Mouse (Mus musculus) limb, embryonic 11.5 days (tissue): ENCODE results near the gene Rbms1. TPM values are rescaled to one million over a fixed set of nuclear protein-coding genes. Genes with fewer than 3 reads are reported as not detected.

Experiments used
- ATAC-seq: fragments of 200-750 bp; cut with Nextera tagmentation; 2 replicates; pipeline ENCODE4 v1.8.0; 2017; ENCODE audit warnings: low read depth; ENCODE audit not compliant: insufficient number of reproducible peaks, low FRiP score, low TSS enrichment
- DNase-seq: peaks from one replicate; pipeline ENCODE4 v3.0.0-alpha.2; 2015; ENCODE audit warnings: low spot score
- H3K27ac ChIP-seq: fragments of 300-500 bp; sonication (generic); replicated peaks from 2 replicates; pipeline ENCODE4 v1.5.1; 2014; ENCODE audit warnings: low read depth, mild to moderate bottlenecking, low read length
- H3K27me3 ChIP-seq: fragments of 300-500 bp; sonication (generic); 2 replicates; pipeline ENCODE4 v1.6.1; 2014; ENCODE audit warnings: mild to moderate bottlenecking, low read length, mixed read lengths; ENCODE audit not compliant: control insufficient read depth, insufficient read depth
- H3K36me3 ChIP-seq: fragments of 300-500 bp; sonication (generic); 2 replicates; pipeline ENCODE4 v1.6.1; 2014; ENCODE audit warnings: mild to moderate bottlenecking, low read length, moderate library complexity, mixed read lengths; ENCODE audit not compliant: control insufficient read depth, insufficient read depth
- H3K4me1 ChIP-seq: fragments of 300-500 bp; sonication (generic); 2 replicates; pipeline ENCODE4 v1.6.1; 2014; ENCODE audit warnings: low read length, mixed read lengths; ENCODE audit not compliant: control insufficient read depth, insufficient read depth
- H3K4me2 ChIP-seq: fragments of 300-500 bp; sonication (generic); 2 replicates; pipeline ENCODE4 v1.6.1; 2014; ENCODE audit warnings: low read depth, mild to moderate bottlenecking, moderate library complexity; ENCODE audit not compliant: severe bottlenecking
- H3K4me3 ChIP-seq: fragments of 300-500 bp; sonication (generic); 2 replicates; pipeline ENCODE4 v1.5.1; 2014; ENCODE audit warnings: low read depth, low read length
- H3K9ac ChIP-seq: fragments of 300-500 bp; sonication (generic); 2 replicates; pipeline ENCODE4 v1.6.1; 2014; ENCODE audit warnings: mild to moderate bottlenecking, low read length
- H3K9me3 ChIP-seq: fragments of 300-500 bp; sonication (generic); 2 replicates; pipeline ENCODE4 v1.6.1; 2016; ENCODE audit warnings: low read length; ENCODE audit not compliant: control insufficient read depth
- WGBS: fragments of 180-500 bp; shearing (Covaris S2); extraction: QIAGEN DNeasy Blood & Tissue Kit; methylation state at CpG from one replicate; pipeline ENCODE4 v1.1.7; 2014; 5-methylcytosine and 5-hydroxymethylcytosine counted together
- polyA plus RNA-seq: library from polyadenylated mRNA; unstranded; fragments of >200 nt; fragmentation: Nextera tagmentation; extraction: Ambion mirVana; gene quantifications from 2 replicates; pipeline ENCODE4 v1.2.1, GENCODE M21; 2014

The Rbms1 gene
- polyA plus RNA-seq, 1 experiment from 2014 or later, result 111 TPM

- WGBS, result 48% methylated on average over 6 of the region's 6 CpGs
- H3K27me3 ChIP-seq, result no peaks in the 10 kb centered on the region
- H3K36me3 ChIP-seq, result no peaks in the 10 kb centered on the region
- no peak overlapping the region for H3K4me2 ChIP-seq
- no peak overlapping the region for H3K4me3 ChIP-seq
- H3K4me1 ChIP-seq, result peaks cover 12% of the 10 kb centered on the region
- ATAC-seq (no peak), DNase-seq (no peak)
- H3K27ac ChIP-seq, result no peak overlapping the region
- H3K9ac ChIP-seq, result no peak overlapping the region
- H3K9me3 ChIP-seq, result no peaks in the 10 kb centered on the region
Observed at GRCm38 (mm10) chr2:60730929-60731328, 232.1 kb downstream of the Rbms1 start.

DNA sequence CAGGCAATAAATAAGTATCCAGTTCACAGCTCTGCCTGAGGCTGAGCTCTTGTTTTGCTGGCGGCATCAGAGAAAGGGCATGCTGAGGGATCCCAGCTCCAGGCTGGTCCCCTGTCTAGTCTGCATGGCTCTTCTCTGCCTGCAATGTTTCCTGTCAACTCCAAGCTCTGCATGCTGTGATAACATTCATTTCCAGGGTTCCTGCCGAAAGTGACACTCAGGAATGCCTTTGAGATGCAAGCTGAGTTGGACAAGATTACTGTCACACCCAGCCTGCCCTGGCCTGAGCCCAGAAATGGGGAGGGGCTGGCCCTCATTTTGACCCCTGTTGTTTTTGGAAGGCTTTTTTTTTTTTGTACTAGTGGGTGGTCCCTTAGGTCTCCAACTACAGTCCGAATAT, 233.0 kb downstream of the Rbms1 start:
- DNase-seq (no peak), ATAC-seq (no peak)
- H3K4me3 ChIP-seq, result no peak overlapping the region
- no peak overlapping the region for H3K4me2 ChIP-seq
- H3K4me1 ChIP-seq, result peaks cover 12% of the 10 kb centered on the region
- no peaks in the 10 kb centered on the region for H3K36me3 ChIP-seq
- WGBS, result 9% methylated on average over 3 of the region's 3 CpGs
- no peak overlapping the region for H3K27ac ChIP-seq
- H3K9ac ChIP-seq, result no peak overlapping the region
- H3K27me3 ChIP-seq, result no peaks in the 10 kb centered on the region
- no peaks in the 10 kb centered on the region for H3K9me3 ChIP-seq

- Histone ChIP-seq H3K4me2 (no peak overlapping the region), H3K27me3 (no peaks in the 10 kb centered on the region), H3K9ac (no peak overlapping the region), H3K4me1 (peaks cover 12% of the 10 kb centered on the region), H3K27ac (no peak overlapping the region), H3K4me3 (no peak overlapping the region), H3K9me3 (no peaks in the 10 kb centered on the region), H3K36me3 (no peaks in the 10 kb centered on the region)
- no peak for DNase-seq
- ATAC-seq, result no peak
- WGBS, result 34% methylated on average over 10 of the region's 10 CpGs
Observed at GRCm38 (mm10) chr2:60728902-60729585, 233.9 kb downstream of the Rbms1 start.

DNA sequence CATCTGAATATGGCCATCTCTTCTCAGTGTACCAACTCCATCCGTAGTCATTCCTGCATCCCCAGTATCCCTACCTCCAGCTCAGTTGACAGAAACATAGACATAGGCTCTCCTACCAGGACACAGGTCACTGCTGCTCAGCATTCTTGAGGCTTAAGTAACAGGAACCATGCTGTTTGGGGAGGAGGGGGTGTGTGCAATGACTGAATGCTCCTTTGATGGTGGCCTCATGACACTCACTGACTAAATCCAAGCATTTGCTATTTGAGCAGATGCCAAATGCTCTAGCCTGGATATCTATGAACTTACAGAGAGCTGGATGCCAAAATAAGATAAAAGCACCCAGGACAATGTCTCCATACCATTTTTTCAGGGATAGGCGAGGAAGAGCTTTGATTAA, 238.3 kb downstream of the Rbms1 start:
- DNase-seq (no peak), ATAC-seq (no peak)
- H3K27me3 ChIP-seq, result no peaks in the 10 kb centered on the region
- no peak overlapping the region for H3K27ac ChIP-seq
- no peak overlapping the region for H3K9ac ChIP-seq
- peaks cover 6% of the 10 kb centered on the region for H3K4me1 ChIP-seq
- no peaks in the 10 kb centered on the region for H3K36me3 ChIP-seq
- WGBS, result 82% methylated on average over 2 of the region's 2 CpGs
- H3K9me3 ChIP-seq, result no peaks in the 10 kb centered on the region
- H3K4me2 ChIP-seq, result no peak overlapping the region
- H3K4me3 ChIP-seq, result no peak overlapping the region

- no peak overlapping the region for H3K4me2 ChIP-seq
- H3K27me3 ChIP-seq, result no peaks in the 10 kb centered on the region
- H3K4me1 ChIP-seq, result no peaks in the 10 kb centered on the region
- no peak overlapping the region for H3K9ac ChIP-seq
- H3K4me3 ChIP-seq, result no peak overlapping the region
- no peak overlapping the region for H3K27ac ChIP-seq
- WGBS, result 87% methylated on average over 3 of the region's 3 CpGs
- H3K36me3 ChIP-seq, result no peaks in the 10 kb centered on the region
- no peak for ATAC-seq
- H3K9me3 ChIP-seq, result no peaks in the 10 kb centered on the region
- DNase-seq, result no peak
Observed at GRCm38 (mm10) chr2:60722967-60723366, 240.0 kb downstream of the Rbms1 start.

GRCm38 (mm10) chr2:60722514-60722913, 240.5 kb downstream of the Rbms1 start, which contains the start of gene Itgb6:
TSS of gene Itgb6 (minus strand) at chr2:60722643.
- no peaks in the 10 kb centered on the region for H3K27me3 ChIP-seq
- WGBS, result 86% methylated on average over 14 of the region's 14 CpGs
- H3K4me2 ChIP-seq, result no peak within 1 kb of the TSS
- DNase-seq (no peak), ATAC-seq (no peak)
- H3K9ac ChIP-seq, result no peak within 1 kb of the TSS
- no peaks in the 10 kb centered on the region for H3K4me1 ChIP-seq
- H3K27ac ChIP-seq, result no peak within 1 kb of the TSS
- no peaks in the 10 kb centered on the region for H3K9me3 ChIP-seq
- H3K36me3 ChIP-seq, result no peaks in the 10 kb centered on the region
- H3K4me3 ChIP-seq, result no peak within 1 kb of the TSS

DNA sequence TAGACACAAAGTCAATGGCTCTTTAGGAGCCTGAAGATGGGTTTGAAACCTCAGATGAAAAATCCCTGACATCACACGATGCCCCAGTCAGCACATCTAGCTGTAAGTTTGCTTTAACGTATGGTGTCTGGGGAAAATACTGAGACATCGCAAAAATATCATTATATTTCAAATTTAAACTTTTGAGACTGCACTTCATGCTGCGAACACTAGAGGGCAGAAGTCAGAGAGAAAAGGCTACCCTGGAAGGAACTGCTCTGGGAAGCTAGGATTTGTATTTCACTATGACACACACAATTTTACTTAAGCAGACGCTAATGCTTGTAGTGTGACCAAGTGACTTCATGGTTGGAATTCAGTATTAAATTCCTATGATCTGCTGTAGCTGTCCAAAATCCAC, 242.1 kb downstream of the Rbms1 start:
- no peak overlapping the region for H3K27ac ChIP-seq
- DNase-seq (peak; percentile 52), ATAC-seq (no peak)
- H3K4me2 ChIP-seq, result no peak overlapping the region
- no peaks in the 10 kb centered on the region for H3K36me3 ChIP-seq
- no peak overlapping the region for H3K4me3 ChIP-seq
- no peaks in the 10 kb centered on the region for H3K27me3 ChIP-seq
- H3K9ac ChIP-seq, result no peak overlapping the region
- WGBS, result 21% methylated on average over 5 of the region's 5 CpGs
- no peaks in the 10 kb centered on the region for H3K9me3 ChIP-seq
- H3K4me1 ChIP-seq, result no peaks in the 10 kb centered on the region

GRCm38 (mm10) chr2:60720205-60720604, 242.8 kb downstream of the Rbms1 start:
- WGBS, result 81% methylated on average over 8 of the region's 8 CpGs

DNA sequence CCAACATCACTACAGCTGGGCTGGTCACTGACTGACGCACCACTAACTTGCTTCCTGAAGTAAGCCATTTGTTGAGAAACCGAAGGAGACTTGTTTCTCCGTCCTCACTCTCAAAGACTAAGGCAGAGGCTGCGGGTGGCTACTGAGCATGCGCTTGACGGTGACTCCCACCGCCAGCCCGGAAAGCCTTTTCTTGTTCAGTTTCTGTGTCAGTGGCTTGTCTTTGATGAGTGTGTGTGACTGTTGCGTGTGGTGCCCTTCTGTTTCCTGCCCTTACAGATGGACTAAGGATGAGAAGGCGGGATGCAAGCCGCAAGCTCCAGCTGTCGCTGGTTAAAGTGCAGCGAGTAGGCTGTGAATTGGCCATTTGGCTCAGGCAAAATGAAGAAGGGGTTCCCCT, 245.6 kb downstream of the Rbms1 start:
- DNase-seq (no peak), ATAC-seq (no peak)
- Histone ChIP-seq H3K4me3 (no peak overlapping the region), H3K4me2 (no peak overlapping the region), H3K9ac (no peak overlapping the region), H3K27me3 (no peaks in the 10 kb centered on the region), H3K4me1 (peaks cover 5% of the 10 kb centered on the region; the same call in 1 of the 2 replicates), H3K27ac (no peak overlapping the region), H3K36me3 (no peaks in the 10 kb centered on the region), H3K9me3 (no peaks in the 10 kb centered on the region)
- 61% methylated on average over 13 of the region's 13 CpGs for WGBS

More at GRCm38 (mm10) chr2:60720205-60720604, 242.8 kb downstream of the Rbms1 start:
- Histone ChIP-seq H3K27me3 (no peaks in the 10 kb centered on the region), H3K4me2 (no peak overlapping the region), H3K4me3 (no peak overlapping the region), H3K4me1 (no peaks in the 10 kb centered on the region), H3K36me3 (no peaks in the 10 kb centered on the region), H3K9ac (no peak overlapping the region), H3K27ac (no peak overlapping the region), H3K9me3 (no peaks in the 10 kb centered on the region)
- ATAC-seq (no peak), DNase-seq (no peak)
